Mouse (Mus musculus) small intestine, adult 2 months (tissue): ENCODE measurements around the gene H2-Aa. TPM values are rescaled to one million over a fixed set of nuclear protein-coding genes. Genes with fewer than 3 reads are reported as not detected.
A peak's percentile ranks its signal among the peaks of the same experiment; 100 is the strongest.

Source experiments
- H3K27ac ChIP-seq: fragments of 200-500 bp; 2 replicates; pipeline ENCODE4 v1.5.1; 2012; ENCODE audit warnings: low read depth, low read length, control low read depth, inconsistent platforms; ENCODE audit not compliant: insufficient read depth
- H3K27me3 ChIP-seq: fragments of 200-500 bp; 2 replicates; pipeline ENCODE4 v1.6.1; 2012; ENCODE audit warnings: mild to moderate bottlenecking, moderate library complexity, low read length, inconsistent platforms; ENCODE audit not compliant: control insufficient read depth, insufficient read depth
- H3K36me3 ChIP-seq: fragments of 200-500 bp; 2 replicates; pipeline ENCODE4 v1.6.1; 2012; ENCODE audit warnings: mild to moderate bottlenecking, low read length, control low read depth, inconsistent platforms; ENCODE audit not compliant: control insufficient read depth, insufficient read depth
- H3K4me1 ChIP-seq: fragments of 200-500 bp; 2 replicates; pipeline ENCODE4 v1.6.1; 2012; ENCODE audit warnings: low read length, inconsistent platforms, mixed read lengths; ENCODE audit not compliant: control insufficient read depth, insufficient read depth, insufficient read length
- H3K4me3 ChIP-seq: fragments of 200-500 bp; 2 replicates; pipeline ENCODE4 v1.5.1; 2012; ENCODE audit warnings: low read depth, mild to moderate bottlenecking, control low read depth, inconsistent platforms, low read length, moderate library complexity
- CTCF ChIP-seq: fragments of 200-500 bp; IDR thresholded peaks from 2 replicates; pipeline ENCODE4 v1.5.1; 2012; ENCODE audit warnings: low read depth, mild to moderate bottlenecking, control low read depth, inconsistent platforms, low read length, moderate library complexity, mixed read lengths; ENCODE audit not compliant: insufficient replicate concordance, insufficient read length; ENCODE audit errors: extremely low read depth
- POLR2A ChIP-seq: fragments of 200-500 bp; IDR thresholded peaks from 2 replicates; pipeline ENCODE4 v1.6.1; 2012; ENCODE audit warnings: low read depth, mild to moderate bottlenecking, control low read depth, inconsistent platforms, low read length, moderate library complexity
- whole genome bisulfite sequencing: fragments of 180-500 bp; shearing (Covaris S2); methylation state at CpG from one replicate; pipeline ENCODE4 v1.1.7; 2018; 5-methylcytosine and 5-hydroxymethylcytosine counted together
- polyA plus RNA-seq: library from polyadenylated mRNA; depleted of rRNA; stranded (reverse); fragments of >200 nt; gene quantifications from 2 replicates; pipeline ENCODE4 v1.2.3, GENCODE M21; 2012

H2-Aa gene
- polyA plus RNA-seq, 1 experiment, result 792 TPM

DNA sequence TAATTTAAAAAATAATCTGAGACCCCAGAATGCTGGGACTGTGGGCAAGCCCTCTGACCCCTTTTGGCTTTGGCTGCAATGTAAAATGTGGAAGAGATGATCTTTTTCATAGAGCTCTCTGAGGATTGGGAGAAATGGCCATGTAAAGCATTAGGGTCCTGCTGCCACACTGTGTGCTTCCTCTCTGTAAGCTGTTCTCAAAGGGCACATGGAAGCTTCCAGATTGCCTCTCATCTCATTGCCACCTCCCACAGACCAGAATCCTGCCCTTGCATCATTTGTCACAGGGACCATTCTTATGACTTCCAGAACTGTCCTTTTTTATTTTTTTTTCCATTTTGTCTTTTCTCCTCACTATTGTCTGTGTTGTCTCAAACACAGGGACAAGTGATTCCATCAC lies 19.6 kb upstream of the H2-Aa start:
- Histone ChIP-seq H3K4me1 (peaks cover 13% of the 10 kb centered on the region), H3K27ac (peak overlapping the region; percentile 13; the same call in 1 of the 2 replicates), H3K36me3 (no peaks in the 10 kb centered on the region), H3K4me3 (no peak overlapping the region), H3K27me3 (no peaks in the 10 kb centered on the region)
- no peak for TF ChIP-seq CTCF
- TF ChIP-seq POLR2A, result no peak

DNA sequence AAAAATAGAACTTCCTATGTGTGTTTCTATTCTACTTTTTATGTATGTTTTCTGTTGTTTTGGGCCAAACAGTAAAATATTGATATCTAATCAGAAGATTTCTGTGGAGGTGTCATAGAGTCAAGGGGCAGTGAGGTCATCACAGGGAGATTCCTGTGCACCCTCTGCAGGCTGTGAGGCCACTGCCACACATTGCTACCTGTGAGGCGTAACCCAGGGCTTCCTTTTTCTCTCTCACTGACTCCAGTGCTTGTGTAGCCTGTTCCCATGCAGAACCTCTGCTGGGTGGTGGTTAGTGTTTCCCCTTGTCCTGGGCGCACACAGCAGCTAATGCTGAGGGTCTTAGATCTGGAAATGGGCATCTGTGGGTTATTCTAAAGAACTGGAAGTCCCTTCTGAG lies 18.8 kb upstream of the H2-Aa start:
- Histone ChIP-seq H3K27ac (peak overlapping the region; percentile 93), H3K27me3 (no peaks in the 10 kb centered on the region), H3K36me3 (no peaks in the 10 kb centered on the region), H3K4me1 (peaks cover 13% of the 10 kb centered on the region; the same call in 1 of the 2 replicates), H3K4me3 (peak overlapping the region; percentile 50)
- 76% methylated on average over 2 of the region's 2 CpGs for WGBS
- no peak for TF ChIP-seq POLR2A
- no peak for TF ChIP-seq CTCF

DNA sequence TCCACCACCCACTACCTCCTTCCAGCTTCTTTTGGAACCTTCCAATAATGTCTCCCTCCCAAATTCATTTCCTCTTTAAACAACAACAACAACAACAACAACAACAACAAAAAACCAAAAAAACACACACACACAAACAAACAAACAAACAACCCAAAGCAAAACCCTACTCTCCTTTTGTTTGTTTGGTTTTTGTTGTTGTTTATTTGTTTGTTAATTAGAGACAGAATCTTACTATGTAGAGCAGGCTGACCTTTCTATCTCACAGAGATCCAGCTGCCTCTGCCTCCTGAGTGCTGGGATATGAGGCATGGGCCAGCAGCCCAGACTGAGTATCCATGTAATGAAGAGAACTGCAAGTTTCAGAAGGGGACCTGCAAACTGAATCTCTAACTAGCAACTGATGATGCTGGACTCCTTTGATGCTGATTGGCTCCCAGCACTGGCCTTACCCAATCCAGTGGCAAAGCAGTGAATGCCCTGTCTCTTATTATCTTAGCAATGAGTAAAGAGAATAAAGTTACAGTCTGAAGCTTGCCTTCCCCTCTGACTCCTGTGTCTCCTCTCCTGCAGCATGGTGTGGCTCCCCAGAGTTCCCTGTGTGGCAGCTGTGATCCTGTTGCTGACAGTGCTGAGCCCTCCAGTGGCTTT lies 17.9 kb upstream of the H2-Aa start, which contains the start of gene H2-Eb1:
H2-Eb1 (plus strand) TSS at position 488 of the 651 bp plus-strand sequence.
- TF ChIP-seq CTCF (no peak), POLR2A (peak; percentile 57; the same call in 1 of the 2 replicates)
- Histone ChIP-seq H3K27me3 (no peaks in the 10 kb centered on the region), H3K4me3 (peak within 1 kb of the TSS; percentile 83), H3K27ac (peak within 1 kb of the TSS; percentile 93), H3K36me3 (no peaks in the 10 kb centered on the region), H3K4me1 (peaks cover 13% of the 10 kb centered on the region; the same call in 1 of the 2 replicates)

DNA sequence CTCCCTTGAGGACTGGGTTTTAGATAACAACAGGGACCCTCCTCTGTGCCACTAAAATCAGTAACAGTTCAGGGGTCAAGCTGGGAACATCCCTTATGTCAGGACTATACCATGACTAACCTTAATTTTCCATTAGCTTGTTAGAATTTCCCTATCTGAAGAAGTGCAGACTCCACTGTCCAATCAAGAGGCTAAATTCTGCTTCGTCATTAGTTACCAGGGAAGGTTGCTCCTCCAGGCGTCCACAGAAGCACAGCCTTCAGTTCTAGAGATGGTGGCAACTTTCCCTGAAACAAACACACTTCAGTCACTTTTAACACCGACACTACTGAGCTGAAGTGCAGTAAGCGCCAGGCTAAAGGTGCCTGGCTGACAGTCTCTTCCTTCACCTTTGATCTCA lies 17.1 kb upstream of the H2-Aa start:
- Histone ChIP-seq H3K4me1 (peaks cover 12% of the 10 kb centered on the region), H3K27me3 (no peaks in the 10 kb centered on the region), H3K27ac (peak overlapping the region; percentile 89), H3K36me3 (no peaks in the 10 kb centered on the region), H3K4me3 (no peak overlapping the region)
- 12% methylated on average over 4 of the region's 4 CpGs for WGBS
- TF ChIP-seq POLR2A, result no peak
- no peak for TF ChIP-seq CTCF

DNA sequence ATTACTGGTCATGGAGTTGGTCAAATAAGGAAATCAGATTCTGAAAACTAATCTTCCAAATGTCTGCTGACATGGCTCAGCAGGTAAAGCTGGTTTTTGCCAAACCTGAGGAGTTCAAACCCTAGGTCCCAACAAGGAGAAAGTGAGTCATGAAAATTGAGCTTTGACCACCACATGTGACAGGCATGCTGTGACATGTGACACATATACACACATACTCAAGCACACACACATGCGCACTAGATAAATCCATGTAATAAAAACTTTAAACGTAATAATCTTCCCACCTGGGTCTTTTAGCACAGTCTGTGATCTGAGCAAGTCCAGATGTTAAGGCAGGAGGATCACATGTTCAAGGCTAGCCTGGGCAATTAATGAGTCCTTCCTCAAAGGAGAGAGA lies 16.2 kb upstream of the H2-Aa start:
- WGBS, result 89% methylated on average over 2 of the region's 2 CpGs
- no peak for TF ChIP-seq POLR2A
- no peak for TF ChIP-seq CTCF
- Histone ChIP-seq H3K36me3 (no peaks in the 10 kb centered on the region), H3K4me3 (no peak overlapping the region), H3K27me3 (no peaks in the 10 kb centered on the region), H3K4me1 (peaks cover 12% of the 10 kb centered on the region), H3K27ac (peak overlapping the region; percentile 89)

DNA sequence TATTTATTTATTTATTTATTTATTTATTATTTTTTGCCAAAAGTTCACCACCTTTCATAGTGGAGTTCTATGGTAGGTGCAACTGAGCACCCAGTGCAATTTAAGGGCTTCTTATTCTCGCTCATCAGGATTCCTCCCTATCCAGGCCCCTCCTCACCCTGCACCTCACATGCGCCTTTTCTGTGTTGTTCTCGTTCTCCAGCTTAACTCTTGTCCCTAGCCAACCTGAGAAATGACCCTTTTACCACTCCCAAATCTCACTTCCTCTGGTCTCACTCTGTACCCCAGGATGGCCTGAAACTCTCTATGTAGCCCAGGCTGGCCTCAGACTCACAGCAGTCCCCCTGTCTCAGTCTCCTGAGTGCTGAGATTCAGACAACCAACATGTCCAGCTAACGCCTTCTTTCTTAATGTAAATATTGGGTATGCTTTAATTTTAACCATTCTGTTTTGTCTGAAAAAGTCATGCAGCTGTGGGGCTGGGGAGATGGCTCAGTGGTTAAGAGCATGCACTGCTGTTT lies 14.1 kb upstream of the H2-Aa start:
- no peaks in the 10 kb centered on the region for H3K27me3 ChIP-seq
- no peak for TF ChIP-seq POLR2A
- H3K27ac ChIP-seq, result no peak overlapping the region
- H3K36me3 ChIP-seq, result no peaks in the 10 kb centered on the region
- WGBS, result 92% methylated on average over 4 of the region's 4 CpGs
- no peak overlapping the region for H3K4me3 ChIP-seq
- peaks cover 12% of the 10 kb centered on the region for H3K4me1 ChIP-seq

DNA sequence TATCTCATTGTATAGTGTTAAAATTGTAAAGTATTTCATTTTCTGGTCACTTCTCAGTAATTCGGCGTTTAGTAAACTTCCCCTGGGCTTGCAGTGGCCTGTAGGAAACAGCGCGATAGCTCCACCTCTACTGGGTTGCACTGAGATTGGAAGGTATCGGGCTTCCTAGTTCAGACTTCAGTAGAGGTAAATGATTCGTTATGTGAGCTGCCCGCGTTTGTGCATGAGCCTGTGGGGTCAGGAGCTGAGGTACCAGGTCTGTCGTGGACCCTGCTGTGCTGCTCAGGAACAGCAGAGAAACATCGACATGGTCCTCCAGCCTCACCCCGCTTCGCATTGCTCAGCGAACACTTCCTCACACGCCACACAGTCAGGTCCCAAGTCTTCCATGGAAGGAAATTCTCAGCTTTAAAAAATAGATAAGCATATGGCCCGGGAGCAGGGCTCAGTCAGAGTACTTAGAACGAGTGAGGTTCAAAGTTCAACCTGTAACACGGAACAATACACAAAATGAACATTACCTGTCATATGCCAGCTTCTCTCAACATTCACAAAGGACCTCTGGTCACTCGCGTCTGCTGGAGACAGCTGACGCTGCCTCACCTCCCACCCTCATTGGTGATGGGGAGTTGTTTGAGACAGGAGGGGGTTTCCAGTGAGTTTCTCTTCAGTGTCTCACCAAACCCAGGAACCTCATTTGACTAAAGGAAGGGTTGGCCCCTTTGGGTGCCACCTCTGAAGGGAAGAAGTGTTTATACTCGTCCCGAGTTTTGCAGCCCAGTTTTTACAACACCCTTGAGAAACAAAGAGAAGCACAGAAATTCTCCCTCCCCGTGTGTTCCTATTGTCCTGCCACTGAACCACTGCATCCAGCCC lies 13.3 kb upstream of the H2-Aa start:
- H3K27ac ChIP-seq, result peak overlapping the region; percentile 100

More for the DNA sequence above, 13.3 kb upstream of the H2-Aa start:
- 21% methylated on average over 23 of the region's 23 CpGs for WGBS
- TF ChIP-seq CTCF (no peak), POLR2A (peak; percentile 48; the same call in 1 of the 2 replicates)
- Histone ChIP-seq H3K4me1 (peaks cover 12% of the 10 kb centered on the region), H3K27me3 (no peaks in the 10 kb centered on the region), H3K4me3 (peak overlapping the region; percentile 57), H3K36me3 (no peaks in the 10 kb centered on the region)
